Mouse (Mus musculus): ENCODE data around the gene Diaph2.
A peak's percentile ranks its signal among the peaks of the same experiment; 100 is the strongest.
"Not testable (repeated sequence)": the region's sequence is repeated elsewhere in the genome, so short reads cannot be mapped to it uniquely, and the experiment has no call there.

Diaph2 gene

GRCm38 (mm10) chrX:129831903-129832302 is 82.4 kb downstream of the Diaph2 start:
- DNase-seq (ENCODE audit: low spot score): no peak

- DNase-seq (ENCODE audit: low spot score): no peak
These were observed 84.3 kb downstream of the Diaph2 start for GRCm38 (mm10) chrX:129833887-129834286.

- DNase-seq (ENCODE audit: low spot score): peak; percentile 19
These were observed 134.9 kb downstream of the Diaph2 start for GRCm38 (mm10) chrX:129884465-129884864.

GRCm38 (mm10) chrX:129925806-129926205 is 176.3 kb downstream of the Diaph2 start:
- no peak for DNase-seq (ENCODE audit: low spot score)

GRCm38 (mm10) chrX:129974816-129975215 is 225.3 kb downstream of the Diaph2 start:
- DNase-seq (ENCODE audit: low spot score): no peak

GRCm38 (mm10) chrX:130008210-130008609 is 258.7 kb downstream of the Diaph2 start:
- no peak for DNase-seq (ENCODE audit: low spot score)

- no peak for DNase-seq (ENCODE audit: low spot score)
These were observed 270.2 kb downstream of the Diaph2 start for GRCm38 (mm10) chrX:130019735-130020134.

- no peak for DNase-seq (ENCODE audit: low spot score)
These were observed 295.0 kb downstream of the Diaph2 start for GRCm38 (mm10) chrX:130044525-130044924.

- no peak for DNase-seq (ENCODE audit: low spot score)
These were observed 399.7 kb downstream of the Diaph2 start for GRCm38 (mm10) chrX:130149216-130149615.

- no peak for DNase-seq (ENCODE audit: low spot score)
These were observed 402.6 kb downstream of the Diaph2 start for GRCm38 (mm10) chrX:130152164-130152563.

- no peak for DNase-seq (ENCODE audit: low spot score)
These were observed 423.6 kb downstream of the Diaph2 start for GRCm38 (mm10) chrX:130173126-130173525.

GRCm38 (mm10) chrX:130187891-130188290 is 438.3 kb downstream of the Diaph2 start:
- no peak for DNase-seq (ENCODE audit: low spot score)

- DNase-seq (ENCODE audit: low spot score): no peak
These were observed 438.9 kb downstream of the Diaph2 start for GRCm38 (mm10) chrX:130188449-130188848.

- no peak for DNase-seq (ENCODE audit: low spot score)
These were observed 439.7 kb downstream of the Diaph2 start for GRCm38 (mm10) chrX:130189250-130189649.

- not testable (repeated sequence) for DNase-seq (ENCODE audit: low spot score)
These were observed 447.9 kb downstream of the Diaph2 start for GRCm38 (mm10) chrX:130197412-130197811.

- no peak for DNase-seq (ENCODE audit: low spot score)
These were observed 455.7 kb downstream of the Diaph2 start for GRCm38 (mm10) chrX:130205243-130205642.

- no peak for DNase-seq (ENCODE audit: low spot score)
These were observed 462.7 kb downstream of the Diaph2 start for GRCm38 (mm10) chrX:130212227-130212626.

GRCm38 (mm10) chrX:130212759-130213158 is 463.2 kb downstream of the Diaph2 start:
- no peak for DNase-seq (ENCODE audit: low spot score)

GRCm38 (mm10) chrX:130230045-130230444 is 480.5 kb downstream of the Diaph2 start:
- no peak for DNase-seq (ENCODE audit: low spot score)

- no peak for DNase-seq (ENCODE audit: low spot score)
These were observed 485.6 kb downstream of the Diaph2 start for GRCm38 (mm10) chrX:130235167-130235566.

GRCm38 (mm10) chrX:130246652-130247051 is 497.1 kb downstream of the Diaph2 start:
- no peak for DNase-seq (ENCODE audit: low spot score)

GRCm38 (mm10) chrX:130253664-130254063 is 504.1 kb downstream of the Diaph2 start:
- DNase-seq (ENCODE audit: low spot score): no peak

- no peak for DNase-seq (ENCODE audit: low spot score)
These were observed 516.2 kb downstream of the Diaph2 start for GRCm38 (mm10) chrX:130265707-130266106.

GRCm38 (mm10) chrX:130279144-130279543 is 529.6 kb downstream of the Diaph2 start:
- DNase-seq (ENCODE audit: low spot score): no peak

- no peak for DNase-seq (ENCODE audit: low spot score)
These were observed 531.9 kb downstream of the Diaph2 start for GRCm38 (mm10) chrX:130281484-130281883.
